Mouse (Mus musculus): ENCODE results near the gene Rap1b.

The Rap1b gene

DNA sequence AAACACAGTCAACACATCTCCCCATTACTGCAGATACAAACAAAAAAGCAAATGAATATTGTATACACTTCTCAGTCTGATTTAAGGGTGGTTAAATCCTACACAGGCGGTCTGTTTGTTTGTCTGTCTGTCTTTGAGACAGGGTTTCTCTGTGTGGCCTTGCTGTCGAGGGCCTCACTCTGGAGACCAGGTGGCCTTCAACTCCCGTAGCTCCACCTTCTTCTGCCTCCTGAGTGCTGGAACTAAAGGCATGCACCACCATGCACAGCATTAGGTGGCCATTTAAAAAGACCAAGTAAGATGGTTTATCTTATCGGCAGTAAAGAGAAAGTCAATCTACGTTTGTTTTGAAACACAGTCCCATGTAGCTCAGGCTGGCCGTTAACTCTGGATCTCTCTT is 22.5 kb downstream of the Rap1b start:
- DNase-seq (ENCODE audit: low spot score in 2 of 2), result no peak

DNA sequence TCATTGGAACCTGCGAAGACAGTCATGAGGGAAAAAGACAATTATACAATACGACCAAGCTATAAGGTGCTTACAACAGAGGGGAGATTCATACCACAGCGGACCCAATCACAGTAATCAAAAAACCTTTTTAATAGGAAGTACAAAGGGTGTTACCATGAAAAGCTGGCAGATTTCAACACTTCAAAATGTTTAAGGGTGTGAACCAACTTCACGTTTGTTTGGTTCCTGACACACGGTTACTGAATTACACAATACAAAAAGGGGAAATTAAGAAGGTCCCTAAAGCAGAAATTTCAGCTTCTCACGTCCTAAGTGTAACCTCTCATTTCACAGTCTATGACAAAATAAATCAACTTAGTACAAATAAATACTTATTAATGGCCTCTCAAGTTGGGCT is 27.2 kb downstream of the Rap1b start:
- no peak for DNase-seq (ENCODE audit: low spot score in 2 of 2)

DNA sequence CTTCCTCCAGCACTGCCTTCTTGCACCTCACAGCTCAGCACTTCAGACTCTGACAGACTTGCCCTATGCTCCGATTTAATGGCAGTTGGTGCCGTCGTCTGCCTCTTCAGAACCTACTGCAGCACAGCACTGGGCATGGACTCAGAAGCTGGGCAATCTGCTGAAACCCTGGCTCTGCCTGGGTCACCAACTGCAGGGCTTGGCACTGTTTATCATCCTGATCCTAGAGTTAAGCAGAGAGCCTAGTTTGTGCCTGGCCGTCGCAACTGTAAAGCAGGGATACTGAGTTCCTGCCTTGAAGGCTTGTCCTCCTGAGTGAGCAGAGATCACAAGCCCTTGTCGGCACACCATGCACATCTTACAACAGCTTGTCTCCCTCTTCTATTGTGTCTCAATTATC is 29.1 kb downstream of the Rap1b start:
- no peak for DNase-seq (ENCODE audit: low spot score in 2 of 2)

GRCm38 (mm10) chr10:117812501-117812900 is 33.3 kb downstream of the Rap1b start:
- no peak for DNase-seq (ENCODE audit: low spot score in 2 of 2)

GRCm38 (mm10) chr10:117811555-117811954 is 34.3 kb downstream of the Rap1b start:
- no peak for DNase-seq (ENCODE audit: low spot score in 2 of 2)

- no peak for DNase-seq (ENCODE audit: low spot score in 2 of 2)
Measured at GRCm38 (mm10) chr10:117810506-117810905, 35.3 kb downstream of the Rap1b start.

GRCm38 (mm10) chr10:117808068-117808467 is 37.8 kb downstream of the Rap1b start:
- DNase-seq (ENCODE audit: low spot score in 2 of 2), result no peak

DNA sequence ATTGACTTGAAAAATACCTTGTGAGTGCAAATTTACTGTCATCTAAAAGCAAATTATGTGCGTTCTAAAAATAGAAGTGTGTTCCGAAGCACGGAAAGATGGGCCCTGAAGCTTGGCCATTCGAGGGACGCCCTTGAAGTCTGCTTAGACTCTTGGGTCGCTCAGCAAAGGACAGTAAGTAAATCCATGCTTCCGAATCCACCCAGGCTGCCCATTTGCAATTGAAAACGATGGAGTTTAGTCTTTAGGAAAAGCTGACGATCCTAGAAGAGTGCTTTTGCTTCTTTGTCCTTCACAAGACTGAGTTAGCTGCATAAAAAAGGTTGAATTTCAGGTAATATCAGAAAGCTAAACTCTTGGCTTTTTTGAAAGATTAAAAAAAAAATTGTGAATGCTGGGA is 39.9 kb downstream of the Rap1b start:
- no peak for DNase-seq (ENCODE audit: low spot score in 2 of 2)

DNA sequence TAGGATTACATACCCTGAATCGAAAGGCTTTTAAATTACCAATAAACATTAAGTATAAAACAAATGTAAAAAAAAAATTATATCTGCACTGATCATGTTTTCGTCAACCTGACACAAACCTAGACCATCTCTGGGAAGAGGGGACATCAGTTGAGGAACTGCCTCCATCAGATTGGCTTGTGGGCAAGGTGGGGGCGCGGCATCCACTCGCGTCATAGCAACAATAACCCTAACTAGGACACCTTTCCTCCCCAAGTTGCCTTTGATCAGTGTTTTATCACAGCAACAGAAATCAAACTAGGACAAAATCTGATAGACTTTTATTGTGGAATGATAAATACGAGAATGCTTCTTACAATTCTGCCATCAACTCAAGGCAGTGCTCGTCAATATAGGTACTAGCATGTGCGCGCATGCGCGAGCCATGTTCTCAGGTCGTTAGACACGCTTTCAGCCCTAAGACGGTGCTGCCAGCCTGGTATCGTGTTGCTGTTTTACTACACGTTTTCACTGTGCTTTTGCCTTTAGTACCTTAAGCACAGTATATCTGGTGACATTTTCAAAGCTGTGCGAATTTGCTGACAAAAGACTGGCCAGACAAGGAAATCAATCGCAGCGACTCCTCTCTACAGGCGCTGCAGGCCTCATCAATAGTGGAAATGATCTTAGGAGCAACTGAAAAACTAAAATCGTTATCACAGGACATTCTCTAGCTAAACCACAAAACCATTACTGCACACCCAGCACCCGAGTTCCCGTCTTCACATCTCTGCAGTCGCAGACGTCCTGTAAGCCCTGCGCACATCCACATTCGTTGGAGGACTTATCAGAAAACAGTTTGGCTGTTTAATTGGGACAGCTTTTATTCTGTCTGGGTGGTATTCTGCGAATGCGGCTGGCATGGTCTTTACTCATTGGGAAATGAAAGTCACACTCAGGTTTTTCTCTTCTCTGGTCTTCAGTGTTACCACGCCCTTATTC is 41.7 kb downstream of the Rap1b start:
- no peak for DNase-seq (ENCODE audit: low spot score in 2 of 2)

GRCm38 (mm10) chr10:117801886-117802285 is 43.9 kb downstream of the Rap1b start:
- DNase-seq (ENCODE audit: low spot score in 2 of 2), result no peak

DNA sequence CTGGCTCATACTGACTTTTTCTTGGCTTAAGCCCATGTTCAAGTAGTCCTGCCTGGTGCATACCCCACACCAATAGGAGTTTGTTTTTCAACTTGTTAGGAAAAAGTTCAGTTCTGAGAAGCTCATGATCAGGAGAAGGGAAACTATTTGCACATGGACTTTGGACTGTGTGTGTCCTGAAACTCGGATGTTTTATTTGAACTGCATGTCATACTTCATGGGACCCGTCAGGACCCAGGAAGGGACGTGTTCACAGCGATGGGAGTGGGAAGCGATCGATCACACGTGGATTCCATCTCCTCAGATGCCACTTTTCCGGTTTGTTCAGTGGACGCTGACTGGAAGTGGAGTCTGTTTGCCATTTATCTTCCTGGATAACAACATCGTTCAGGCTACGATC is 46.0 kb downstream of the Rap1b start:
- no peak for DNase-seq (ENCODE audit: low spot score in 2 of 2)

DNA sequence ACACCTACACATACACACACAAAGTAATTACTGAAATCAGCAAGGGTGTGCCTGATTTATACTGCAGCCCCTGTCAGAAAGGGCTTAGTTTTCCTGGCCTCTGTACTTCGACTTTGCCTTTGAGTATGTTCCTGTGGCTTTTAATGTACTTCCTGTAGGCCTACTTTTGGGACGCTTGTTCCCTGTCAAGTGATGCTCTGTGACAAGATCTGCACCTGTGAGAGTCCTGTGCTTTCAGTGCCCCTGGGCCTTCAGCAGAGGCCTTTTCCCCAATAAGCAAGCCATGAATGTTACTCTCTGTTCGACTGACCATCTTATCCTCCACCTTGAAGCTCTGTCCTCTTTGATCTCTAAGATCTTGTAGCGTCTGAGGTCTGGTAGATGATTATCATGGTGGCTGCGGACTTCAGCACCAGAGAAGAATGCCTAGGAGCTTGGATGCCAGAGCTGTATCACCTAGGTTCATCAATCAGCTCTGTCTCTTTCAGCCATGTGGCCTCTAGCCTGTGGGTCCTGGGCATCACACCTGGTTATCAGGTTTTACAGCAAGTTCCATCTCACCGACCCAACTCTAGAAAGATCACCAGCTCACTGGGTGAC is 47.3 kb downstream of the Rap1b start:
- DNase-seq (ENCODE audit: low spot score in 2 of 2), result no peak

- DNase-seq (ENCODE audit: low spot score in 2 of 2), result no peak
Measured at GRCm38 (mm10) chr10:117797684-117798083, 48.2 kb downstream of the Rap1b start.

DNA sequence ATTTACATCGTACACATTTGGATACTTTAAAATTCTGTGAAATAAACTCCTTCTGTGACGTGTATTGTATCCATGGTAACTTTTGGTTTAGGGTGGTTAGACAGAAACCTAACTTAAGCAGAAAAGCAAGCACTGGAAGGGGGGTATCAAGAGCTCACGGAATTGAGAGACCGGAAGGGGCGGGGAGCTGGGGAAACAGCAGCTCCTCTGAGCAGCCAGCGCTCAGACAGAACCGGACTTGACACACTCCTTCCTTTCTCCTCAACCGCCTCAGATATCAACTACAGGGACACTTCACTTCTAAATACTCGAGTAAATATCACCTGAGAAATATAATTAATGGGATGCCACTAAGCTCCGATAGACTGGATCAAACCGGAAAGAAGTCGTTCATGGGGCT is 48.7 kb downstream of the Rap1b start:
- no peak for DNase-seq (ENCODE audit: low spot score in 2 of 2)

- DNase-seq (ENCODE audit: low spot score in 2 of 2), result no peak
Measured at GRCm38 (mm10) chr10:117796181-117796580, 49.7 kb downstream of the Rap1b start.

- no peak for DNase-seq (ENCODE audit: low spot score in 2 of 2)
Measured at GRCm38 (mm10) chr10:117795206-117795605, 50.6 kb downstream of the Rap1b start.

DNA sequence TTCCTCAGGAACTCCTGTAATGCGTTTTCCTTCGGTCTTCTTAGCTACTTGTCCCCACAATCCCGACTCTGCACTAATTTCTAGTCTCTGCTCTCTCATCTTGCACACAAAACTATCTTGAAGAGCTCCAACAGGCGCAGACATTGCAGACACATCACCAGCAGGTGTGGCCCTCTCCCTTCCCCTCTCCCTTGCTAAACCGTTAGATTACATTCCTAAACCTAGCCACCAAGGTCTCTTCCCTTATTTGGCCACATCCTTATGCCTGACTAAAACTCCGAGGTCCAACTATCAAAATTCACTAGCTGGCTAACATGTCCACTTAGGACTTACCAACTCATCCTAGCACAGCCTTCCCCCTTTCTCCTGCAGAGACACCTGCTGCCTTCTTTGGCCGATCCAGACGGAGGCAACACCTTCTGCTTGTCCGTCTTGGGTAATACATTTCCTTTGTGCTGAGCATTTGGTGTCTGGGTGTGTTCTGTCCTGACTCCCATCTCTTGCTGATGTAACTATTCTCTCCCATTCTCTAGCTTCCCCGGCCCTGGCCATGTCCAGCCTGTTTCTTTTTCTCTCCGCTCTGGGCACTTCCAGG is 52.3 kb downstream of the Rap1b start:
- no peak for DNase-seq (ENCODE audit: low spot score in 2 of 2)

- DNase-seq (ENCODE audit: low spot score in 2 of 2), result peak; percentile 100
Measured at GRCm38 (mm10) chr10:117792141-117793091, 53.4 kb downstream of the Rap1b start, which contains the start of gene Nup107. Gene Nup107, minus strand, starts transcription at chr10:117792705.

GRCm38 (mm10) chr10:117791171-117791470 is 54.7 kb downstream of the Rap1b start:
- no peak for DNase-seq (ENCODE audit: low spot score in 2 of 2)

DNA sequence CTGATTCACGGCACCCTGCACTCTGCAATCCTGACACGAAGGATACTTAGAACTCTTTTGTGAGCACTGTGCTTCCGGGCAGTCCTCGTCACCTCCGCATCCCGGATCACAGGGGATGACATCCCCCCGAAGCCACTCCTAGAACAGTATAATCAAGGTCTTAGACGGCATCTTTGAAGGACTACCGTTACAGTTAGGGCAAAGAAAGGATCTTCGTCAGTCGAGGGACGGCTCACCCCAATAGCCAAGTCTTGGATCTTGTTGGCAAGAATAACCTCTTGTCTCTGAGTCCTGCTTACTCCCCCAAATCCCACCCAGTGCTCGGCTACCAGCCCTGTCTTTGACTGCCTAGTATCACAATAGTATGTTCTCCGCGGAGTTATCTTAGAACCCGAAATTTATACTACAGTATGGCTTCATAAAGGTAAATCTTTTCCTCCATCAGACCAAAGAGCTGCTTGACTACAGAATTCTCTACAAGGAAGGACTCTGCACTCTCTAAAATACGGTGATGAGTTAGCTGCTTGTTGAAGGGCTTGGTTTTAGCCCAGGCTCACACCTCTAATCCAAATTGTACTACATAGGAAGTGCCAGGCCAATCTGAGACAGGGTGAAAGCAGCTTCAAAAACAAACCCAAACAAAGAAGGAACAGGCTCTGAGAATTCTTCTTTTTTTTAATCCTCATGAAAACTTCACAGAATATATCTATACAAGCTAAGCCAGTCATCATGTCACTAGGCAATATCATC is 55.2 kb downstream of the Rap1b start:
- no peak for DNase-seq (ENCODE audit: low spot score in 2 of 2)

DNA sequence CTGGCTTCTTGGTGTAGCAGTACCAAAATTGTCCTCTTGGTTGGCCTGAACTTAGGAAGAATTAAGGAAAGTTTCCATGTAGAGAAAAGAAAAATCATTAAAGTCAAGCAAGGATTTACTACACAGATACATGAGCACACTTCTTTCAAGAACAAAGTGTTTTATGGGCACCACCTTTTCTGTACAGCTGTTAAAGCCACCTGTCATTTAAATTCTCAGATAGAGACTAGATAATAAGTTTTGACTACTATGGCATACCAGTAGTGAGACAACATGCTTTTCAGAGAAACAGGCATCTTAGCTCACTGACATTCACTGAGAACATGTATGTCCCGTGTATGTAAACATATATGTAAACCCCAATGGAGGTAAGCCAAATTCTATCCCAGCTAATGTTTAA is 55.8 kb downstream of the Rap1b start:
- DNase-seq (ENCODE audit: low spot score in 2 of 2), result no peak
